Mouse (Mus musculus) Muller cell, postnatal 12 days (primary cell): ENCODE data around the gene Diablo.

Experiments
- DNase-seq: peaks from one replicate; pipeline ENCODE4 v3.0.0-alpha.2; 2015; ENCODE audit errors: inconsistent ontology term

Gene Diablo

GRCm38 (mm10) chr5:123501973-123502372, 22.0 kb downstream of the Diablo start:
- no peak for DNase-seq

- DNase-seq: peak; percentile 25
These were observed 24.3 kb downstream of the Diablo start for GRCm38 (mm10) chr5:123499717-123500116.

GRCm38 (mm10) chr5:123489935-123490334, 34.0 kb downstream of the Diablo start:
- no peak for DNase-seq

- DNase-seq: peak; percentile 19
These were observed 34.7 kb downstream of the Diablo start, which contains the start of the genes Lrrc43 and Il31 for GRCm38 (mm10) chr5:123489112-123489785. Lrrc43 (plus strand) TSS chr5:123489305. Il31 (minus strand) TSS chr5:123489489.

- DNase-seq: no peak
These were observed 36.1 kb downstream of the Diablo start for GRCm38 (mm10) chr5:123487659-123488395.

- DNase-seq: no peak
These were observed 50.2 kb downstream of the Diablo start for GRCm38 (mm10) chr5:123473817-123474216.

GRCm38 (mm10) chr5:123470784-123471400, 53.1 kb downstream of the Diablo start:
- no peak for DNase-seq

GRCm38 (mm10) chr5:123464638-123465037, 59.3 kb downstream of the Diablo start:
- DNase-seq: no peak

- no peak for DNase-seq
These were observed 62.6 kb downstream of the Diablo start for GRCm38 (mm10) chr5:123461420-123461819.
